Mouse (Mus musculus) cerebellum, adult 2 months (tissue): Measurements from ENCODE around the gene Insc.

Experiments used
- CTCF ChIP-seq: fragments of 200-500 bp; IDR thresholded peaks from 2 replicates; pipeline ENCODE4 v1.5.1; 2011; ENCODE audit warnings: low read depth, mild to moderate bottlenecking, control low read depth, low read length, moderate library complexity, borderline replicate concordance; ENCODE audit not compliant: insufficient read depth
- POLR2A ChIP-seq: fragments of 200-500 bp; IDR thresholded peaks from 2 replicates; pipeline ENCODE4 v1.6.1; 2011; ENCODE audit warnings: low read length, control low read depth, borderline replicate concordance; ENCODE audit not compliant: insufficient read depth

- TF ChIP-seq CTCF (no peak), POLR2A (no peak)
Observed at GRCm38 (mm10) chr7:114710419-114710818, 33.1 kb upstream of the Insc start.
